Mouse (Mus musculus): ENCODE measurements around the gene Gm14295. TPM values are rescaled to one million over a fixed set of nuclear protein-coding genes. Genes with fewer than 3 reads are reported as not detected.
"Not testable (repeated sequence)": the region's sequence is repeated elsewhere in the genome, so short reads cannot be mapped to it uniquely, and the experiment has no call there.

Gm14295 gene
- polyA plus RNA-seq (2014; fragmentation: Nextera tagmentation; extraction: Ambion mirVana) = 12.8 and 14.2 TPM in 2 replicates

- ATAC-seq (ENCODE audit: insufficient number of reproducible peaks, low FRiP score, low TSS enrichment, low read depth); H3K36me3 ChIP-seq (ENCODE audit: control insufficient read depth, insufficient read depth, low read length); H3K27me3 ChIP-seq (ENCODE audit: control insufficient read depth, insufficient read depth, low read length); DNase-seq (ENCODE audit: low spot score); H3K9ac ChIP-seq (ENCODE audit: low read length); H3K9me3 ChIP-seq (ENCODE audit: control insufficient read depth, low read length); H3K4me1 ChIP-seq (ENCODE audit: control insufficient read depth, insufficient read depth, low read length); H3K27ac ChIP-seq (replicated peaks; ENCODE audit: low read depth, low read length): not testable (repeated sequence)
- H3K4me3 ChIP-seq (ENCODE audit: low read depth, low read length) = peak within 1 kb of the TSS; percentile 29
- 0 out of 2 replicates have a peak within 1 kb of the TSS, but pooled peaks have one; percentile 10 for H3K4me2 ChIP-seq (ENCODE audit: low read depth, severe bottlenecking)
- whole genome bisulfite sequencing = no CpG with 5 or more reads among the region's 6 CpGs
Observed at GRCm38 (mm10) chr2:176798312-176798711, at the start of gene Gm14295. Gm14295 (plus strand) TSS chr2:176798612.

- not testable (repeated sequence) for H3K27ac ChIP-seq (replicated peaks; ENCODE audit: low read depth, low read length); H3K9ac ChIP-seq (ENCODE audit: low read length); H3K36me3 ChIP-seq (ENCODE audit: control insufficient read depth, insufficient read depth, low read length); H3K4me1 ChIP-seq (ENCODE audit: control insufficient read depth, insufficient read depth, low read length); DNase-seq (ENCODE audit: low spot score); ATAC-seq (ENCODE audit: insufficient number of reproducible peaks, low FRiP score, low TSS enrichment, low read depth); H3K27me3 ChIP-seq (ENCODE audit: control insufficient read depth, insufficient read depth, low read length); H3K9me3 ChIP-seq (ENCODE audit: control insufficient read depth, low read length)
- 24% methylated on average over 11 of the region's 15 CpGs for WGBS
- Histone ChIP-seq H3K4me3 (ENCODE audit: low read depth, low read length) (peak overlapping the region; percentile 29), H3K4me2 (ENCODE audit: low read depth, severe bottlenecking) (0 out of 2 replicates have a peak overlapping the region, but pooled peaks have one; percentile 10)
Observed at GRCm38 (mm10) chr2:176798785-176799184, 373 bp downstream of the Gm14295 start.

GRCm38 (mm10) chr2:176830840-176831239 is 32.4 kb downstream of the Gm14295 start, which contains the start of gene Gm14408:
Gm14408 (plus strand) TSS chr2:176831140.
- H3K4me1 ChIP-seq (ENCODE audit: control insufficient read depth, insufficient read depth, low read length); H3K9ac ChIP-seq (ENCODE audit: low read length); H3K36me3 ChIP-seq (ENCODE audit: control insufficient read depth, insufficient read depth, low read length); H3K4me2 ChIP-seq (ENCODE audit: low read depth, severe bottlenecking); H3K9me3 ChIP-seq (ENCODE audit: control insufficient read depth, low read length); ATAC-seq (ENCODE audit: insufficient number of reproducible peaks, low FRiP score, low TSS enrichment, low read depth); H3K4me3 ChIP-seq (ENCODE audit: low read depth, low read length); DNase-seq (ENCODE audit: low spot score); H3K27ac ChIP-seq (replicated peaks; ENCODE audit: low read depth, low read length); H3K27me3 ChIP-seq (ENCODE audit: control insufficient read depth, insufficient read depth, low read length): not testable (repeated sequence)
- WGBS = 94% methylated on average over 1 of the region's 3 CpGs

Other genes with a start within 250 kb of the Gm14295 start
- gene Gm14308, start 162.3 kb upstream of the Gm14295 start, polyA plus RNA-seq (2014; fragmentation: Nextera tagmentation; extraction: Ambion mirVana) = 17.5 and 21.0 TPM in 2 replicates
- gene Zfp973, start 128.1 kb upstream of the Gm14295 start, polyA plus RNA-seq (2014; fragmentation: Nextera tagmentation; extraction: Ambion mirVana) = 9.0 and 10.1 TPM in 2 replicates
- 28.1 and 30.6 TPM in 2 replicates for gene Gm14305, start 90.3 kb upstream of the Gm14295 start, polyA plus RNA-seq (2014; fragmentation: Nextera tagmentation; extraction: Ambion mirVana)
- gene Gm14408, start 32.5 kb downstream of the Gm14295 start, polyA plus RNA-seq (2014; fragmentation: Nextera tagmentation; extraction: Ambion mirVana) = not detected in 2 replicates
- gene Gm14296, start 129.2 kb downstream of the Gm14295 start, polyA plus RNA-seq (2014; fragmentation: Nextera tagmentation; extraction: Ambion mirVana) = 11.8 and 12.4 TPM in 2 replicates
- 7.8 and 8.6 TPM in 2 replicates for gene Gm14419, start 202.3 kb downstream of the Gm14295 start, polyA plus RNA-seq (2014; fragmentation: Nextera tagmentation; extraction: Ambion mirVana)

All from limb, embryonic 11.5 days (tissue).